Mouse (Mus musculus) right cerebral cortex, postnatal 4 days (tissue): ENCODE measurements around the gene Sirt2.

Experiments
- DNase-seq: peaks from one replicate; pipeline ENCODE4 v3.0.0-alpha.2; 2022

The Sirt2 gene

DNA sequence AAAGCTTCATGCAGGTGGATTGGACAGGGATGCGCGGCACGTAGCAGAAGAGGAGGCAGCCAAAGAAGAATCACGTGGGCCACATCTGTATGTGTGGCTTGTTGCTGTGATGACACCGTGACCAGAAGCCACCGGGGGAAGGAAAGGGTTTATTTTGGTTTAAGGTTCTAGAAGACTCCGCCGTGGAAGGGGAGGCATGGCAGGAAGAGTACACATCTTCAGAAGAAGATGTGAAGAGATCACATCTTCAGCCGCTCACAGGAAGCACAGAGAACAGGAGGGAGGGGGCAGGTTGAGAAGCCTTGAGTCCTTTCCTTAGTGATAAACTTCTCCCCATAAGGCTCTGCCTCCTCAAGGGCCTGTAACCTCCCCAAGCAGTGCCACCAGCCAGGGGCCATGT is 33.5 kb downstream of the Sirt2 start:
- DNase-seq: no peak

DNA sequence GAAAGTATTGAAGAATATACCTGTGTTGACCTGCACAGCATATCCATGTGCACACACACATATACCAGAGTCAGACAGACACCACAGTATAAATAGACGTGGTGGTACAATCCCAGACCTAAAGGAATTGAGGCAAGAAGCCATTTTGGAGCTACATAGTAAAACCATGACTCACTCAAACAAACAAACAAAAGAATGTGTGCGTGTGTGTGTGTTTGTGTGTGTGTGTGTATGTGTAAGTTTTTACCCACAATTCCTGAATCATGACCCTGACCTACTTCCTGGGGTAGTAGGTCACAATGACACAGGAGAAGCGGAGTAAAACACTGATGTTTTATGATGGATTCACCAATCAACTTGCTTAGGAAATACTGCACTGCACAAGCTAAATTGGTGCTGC is 34.9 kb downstream of the Sirt2 start:
- DNase-seq: no peak

DNA sequence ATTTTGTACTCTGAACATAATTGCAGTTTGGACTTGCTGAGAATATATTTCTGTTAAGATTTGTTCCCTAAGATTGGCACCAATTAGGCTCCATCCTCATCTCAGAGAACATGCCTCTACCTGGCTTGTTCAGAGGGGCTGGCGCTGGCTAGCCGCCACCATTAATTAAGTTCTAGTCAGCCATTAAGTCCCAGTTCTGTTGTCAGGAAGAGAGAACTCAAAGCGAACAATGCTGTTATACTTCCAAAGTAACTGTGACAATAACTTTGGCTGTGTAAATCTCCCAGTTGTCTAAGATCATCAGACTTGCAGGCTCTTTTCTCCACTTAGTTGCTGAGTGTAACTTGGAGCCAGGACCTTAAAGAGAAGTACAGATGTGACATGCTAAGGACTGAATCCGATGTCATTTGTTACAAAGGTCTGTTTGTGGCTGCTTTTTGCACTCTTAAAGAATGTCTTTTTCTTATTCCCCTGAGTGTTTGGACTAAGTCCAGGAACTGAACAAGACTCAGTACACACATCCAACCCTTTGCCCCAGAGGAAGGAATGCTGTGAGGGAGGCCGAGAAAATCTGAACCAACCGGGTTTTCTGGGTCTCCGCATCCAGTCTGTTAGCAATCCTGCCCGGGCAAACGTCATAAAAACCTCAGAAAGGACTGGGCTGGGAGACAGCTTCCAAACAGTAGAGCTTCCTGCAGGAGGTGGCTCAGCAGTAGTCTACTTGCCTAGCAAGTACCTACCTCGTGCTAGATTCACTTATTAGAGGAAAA is 35.6 kb downstream of the Sirt2 start:
- DNase-seq: no peak

DNA sequence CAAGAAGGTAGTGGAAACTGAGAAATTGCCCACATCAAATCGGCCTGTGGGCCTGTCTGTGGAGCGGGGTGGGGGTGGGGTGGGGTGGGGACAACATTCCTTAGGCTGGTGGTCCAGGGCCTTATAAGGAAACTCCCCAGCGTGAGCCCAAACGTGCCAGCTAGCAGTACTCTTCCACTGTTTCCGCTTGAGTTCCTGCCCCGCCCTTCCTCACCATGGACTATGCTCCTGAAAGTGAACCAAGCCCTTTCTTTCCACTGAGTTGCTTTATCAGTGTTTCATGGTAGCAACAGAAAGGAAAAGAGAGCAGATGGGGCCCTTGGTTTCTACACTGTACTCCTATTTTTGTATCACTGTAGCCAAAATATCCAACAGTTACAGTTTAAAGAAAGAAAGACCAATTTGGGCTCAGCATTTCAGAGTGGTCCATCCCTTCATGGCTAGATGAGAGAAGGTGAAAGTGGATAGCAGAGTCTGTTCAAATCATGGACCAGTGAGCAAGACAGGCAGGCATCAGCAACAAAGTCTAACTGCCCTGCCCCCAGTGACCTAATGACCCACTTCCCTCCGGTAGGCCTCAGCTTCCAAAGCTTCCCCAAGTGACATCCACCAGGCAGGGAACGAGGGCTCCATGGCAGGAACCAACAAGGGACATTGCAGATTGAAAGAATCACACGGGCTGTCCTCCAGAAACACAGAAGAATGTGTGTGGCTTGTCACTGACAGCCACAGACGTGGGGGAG is 36.5 kb downstream of the Sirt2 start:
- no peak for DNase-seq

DNA sequence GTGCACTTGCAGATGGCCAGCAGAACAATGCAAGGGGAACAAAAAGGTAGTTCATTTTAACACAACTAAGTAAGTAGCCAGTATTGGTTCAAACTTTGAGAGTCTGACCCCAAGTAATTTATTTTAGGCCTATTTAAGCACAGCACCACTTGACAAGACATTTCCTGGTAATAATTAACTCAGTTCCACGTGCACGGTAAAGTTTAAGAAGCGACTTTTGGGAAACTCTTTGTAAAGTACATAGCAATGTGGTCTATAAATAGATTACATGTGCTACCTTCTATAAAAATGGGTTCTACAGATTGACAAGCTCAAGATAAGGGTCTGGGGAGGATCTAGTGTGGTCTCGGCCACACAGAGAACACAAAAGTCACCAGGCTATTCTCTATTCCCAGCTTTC is 37.2 kb downstream of the Sirt2 start:
- DNase-seq: no peak

DNA sequence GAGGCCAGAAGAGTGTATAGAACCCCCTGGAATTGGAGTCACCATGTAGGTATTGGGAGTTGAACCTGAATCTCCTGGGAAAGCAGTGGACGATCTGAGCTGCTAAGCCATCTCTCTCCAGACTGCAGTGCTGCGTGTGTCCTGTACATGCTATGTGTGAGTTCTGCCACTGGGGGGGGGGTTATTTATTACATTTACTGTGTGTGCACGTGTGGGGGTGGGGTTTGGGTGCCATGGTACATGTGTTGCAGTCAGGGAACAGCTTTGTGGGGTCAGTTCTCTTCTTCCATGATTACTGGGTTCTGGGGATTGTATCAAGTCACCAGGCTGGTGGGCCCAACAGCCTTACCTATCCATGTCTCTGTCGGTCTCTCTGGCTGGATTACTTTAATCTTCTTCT is 40.3 kb downstream of the Sirt2 start:
- no peak for DNase-seq

DNA sequence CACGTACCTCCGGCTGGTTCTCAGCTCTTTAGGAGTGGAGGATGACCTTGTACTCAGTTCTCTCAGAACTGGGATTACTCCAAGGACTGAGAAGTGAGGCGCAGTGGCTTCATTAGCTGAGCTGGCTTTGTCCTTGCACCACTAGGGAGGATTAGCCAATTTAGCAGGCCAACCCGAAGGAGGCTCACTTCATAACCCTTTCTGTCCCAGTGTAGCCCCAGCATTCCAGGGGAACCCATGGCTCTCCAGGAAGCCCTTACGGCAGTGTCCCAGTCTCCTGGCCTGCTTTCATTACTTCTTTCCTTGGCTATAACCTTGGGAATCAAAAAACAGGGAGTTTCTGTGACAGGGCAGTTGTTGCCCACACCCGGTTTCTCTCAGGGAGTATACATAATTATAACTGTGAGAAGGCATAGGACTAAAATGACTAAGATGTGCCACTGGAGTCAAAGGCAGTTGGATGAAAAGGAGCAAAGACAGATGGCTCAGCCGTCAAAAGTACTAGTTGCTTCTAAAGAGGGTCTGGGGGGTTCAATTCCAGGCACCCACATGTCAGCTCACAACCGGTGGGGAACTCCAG is 41.2 kb downstream of the Sirt2 start:
- no peak for DNase-seq

DNA sequence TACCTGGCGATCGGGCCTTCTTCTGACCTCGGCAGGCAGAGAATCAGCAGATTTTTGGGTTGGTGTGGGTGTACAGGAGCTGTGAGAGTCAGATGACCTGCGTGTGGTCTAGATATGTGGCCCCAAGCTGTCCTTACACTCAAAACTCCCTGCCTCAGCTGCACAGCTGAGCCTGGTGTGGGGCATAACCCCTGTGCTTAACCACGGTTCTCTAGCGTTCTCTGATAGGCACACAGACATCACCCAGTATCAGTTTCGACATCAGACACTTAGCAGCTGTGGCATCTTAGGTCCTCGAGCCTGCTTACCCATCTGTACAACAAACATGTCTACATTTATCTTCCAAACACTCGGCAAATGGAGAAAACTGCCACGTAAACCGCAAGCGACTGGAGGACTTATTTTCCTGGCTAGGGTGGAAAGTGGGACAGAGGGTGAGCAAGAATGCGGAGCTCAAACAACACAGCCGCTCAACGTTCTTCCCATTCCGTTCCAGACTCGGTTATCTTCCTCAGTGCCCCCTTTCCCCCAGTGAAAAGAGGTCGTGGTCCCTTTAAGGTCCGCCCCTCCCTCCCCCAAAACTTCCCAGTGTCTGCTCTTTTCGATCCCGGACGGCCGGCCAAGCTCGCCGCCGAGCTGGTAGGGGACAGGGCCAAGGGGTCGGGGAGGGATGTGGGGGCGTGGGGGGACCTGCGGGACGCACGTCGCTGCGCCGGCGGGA is 41.8 kb downstream of the Sirt2 start, which contains the start of gene Hnrnpl:
Hnrnpl (plus strand) TSS at position 321 of the 721 bp plus-strand sequence.
- no peak for DNase-seq

DNA sequence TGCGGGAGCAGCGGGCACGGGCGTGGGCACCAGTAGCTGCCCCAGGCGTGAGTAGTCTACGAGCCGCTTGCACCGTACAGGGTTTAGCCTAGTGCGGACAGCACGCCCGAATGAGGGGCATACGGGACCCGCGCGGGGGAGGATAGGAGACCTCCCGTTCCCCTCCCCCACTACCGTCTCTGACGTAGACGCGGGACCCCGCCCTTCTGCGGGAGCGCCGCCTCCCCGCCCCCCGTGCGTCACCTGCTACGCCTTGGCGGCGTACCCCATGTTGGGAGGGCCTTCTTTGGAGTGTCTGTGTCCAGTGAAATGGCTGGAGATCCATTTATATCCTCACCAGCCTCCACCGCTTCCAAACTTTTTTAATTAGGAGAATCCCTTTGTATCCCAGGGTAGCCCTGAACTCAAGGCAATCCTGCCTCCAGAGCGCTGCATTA is 42.4 kb downstream of the Sirt2 start:
- peak; percentile 96 for DNase-seq

DNA sequence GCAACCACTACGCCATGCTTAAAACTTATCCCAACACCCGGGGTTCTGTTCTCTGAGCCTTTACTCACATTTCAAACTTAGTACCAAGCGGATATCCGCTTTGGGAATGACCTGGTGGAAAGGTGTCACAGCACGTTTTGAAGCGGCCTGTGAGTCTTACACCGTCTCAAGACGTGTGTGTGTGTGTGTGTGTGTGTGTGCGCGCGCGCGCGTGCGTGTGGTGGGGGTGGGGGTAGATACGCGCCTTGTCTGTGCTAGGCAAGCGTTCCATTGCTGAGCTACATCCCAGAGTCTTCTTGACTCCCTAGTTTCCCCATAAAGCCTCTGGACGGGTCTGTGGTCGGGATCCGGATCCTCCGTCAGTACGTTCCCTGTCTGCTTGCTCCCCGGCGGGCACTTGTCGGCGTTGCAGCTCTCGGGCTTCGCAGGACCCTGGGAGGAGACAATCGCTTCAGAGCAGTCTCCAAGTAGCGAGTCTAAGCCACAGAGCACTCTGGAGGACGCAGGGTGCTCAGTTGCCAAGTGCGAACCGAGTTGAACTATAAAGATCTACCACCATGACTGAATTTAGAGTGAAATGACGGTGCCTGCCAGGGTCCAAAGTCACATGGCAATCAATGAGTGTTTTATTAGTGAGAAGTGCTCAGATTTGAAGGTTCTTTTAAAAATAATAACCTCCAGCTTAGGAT is 43.0 kb downstream of the Sirt2 start:
- peak; percentile 66 for DNase-seq

DNA sequence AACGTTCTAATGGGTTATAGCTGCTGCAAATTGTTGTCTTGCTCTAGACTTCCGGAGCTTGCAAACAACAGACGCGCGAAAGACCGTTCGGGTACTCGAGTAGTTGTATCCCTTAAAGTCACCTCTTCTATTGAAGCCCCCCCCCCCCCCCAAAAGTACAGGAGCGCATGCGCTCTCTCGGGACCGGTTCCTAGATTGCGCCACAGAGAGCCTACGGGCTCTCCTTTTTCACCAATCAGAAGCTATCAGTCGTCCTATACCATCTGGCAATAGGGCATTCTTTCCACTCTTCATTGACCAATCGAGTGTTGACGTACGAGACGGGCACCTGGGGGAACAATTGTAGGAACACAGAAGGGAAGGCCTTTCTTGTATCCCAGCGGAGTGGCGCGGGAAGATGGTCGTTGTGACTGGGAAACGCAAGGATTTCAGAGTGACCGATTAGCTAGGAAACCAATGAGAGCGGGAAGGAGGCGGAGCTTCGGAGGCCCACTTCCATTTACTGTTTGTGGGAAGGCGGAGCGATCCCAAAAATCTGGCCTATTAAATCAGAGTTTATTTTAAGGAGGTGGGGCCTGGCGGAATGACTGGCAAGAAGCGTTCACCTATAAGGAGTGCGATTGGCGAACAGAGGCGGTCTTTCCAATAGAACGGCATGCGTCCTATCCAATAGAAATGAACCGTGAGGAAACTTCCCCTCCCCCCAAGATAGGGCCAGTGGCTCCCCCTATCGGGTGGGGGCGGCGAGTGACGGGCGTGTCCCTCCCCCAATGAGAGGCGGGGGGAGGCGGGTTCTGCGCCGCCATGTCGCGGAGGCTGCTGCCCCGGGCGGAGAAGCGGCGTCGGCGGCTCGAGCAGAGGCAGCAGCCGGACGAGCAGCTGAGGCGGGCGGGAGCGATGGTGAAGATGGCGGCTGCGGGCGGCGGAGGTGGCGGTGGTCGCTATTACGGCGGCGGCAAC is 43.9 kb downstream of the Sirt2 start:
- peak; percentile 98 for DNase-seq

DNA sequence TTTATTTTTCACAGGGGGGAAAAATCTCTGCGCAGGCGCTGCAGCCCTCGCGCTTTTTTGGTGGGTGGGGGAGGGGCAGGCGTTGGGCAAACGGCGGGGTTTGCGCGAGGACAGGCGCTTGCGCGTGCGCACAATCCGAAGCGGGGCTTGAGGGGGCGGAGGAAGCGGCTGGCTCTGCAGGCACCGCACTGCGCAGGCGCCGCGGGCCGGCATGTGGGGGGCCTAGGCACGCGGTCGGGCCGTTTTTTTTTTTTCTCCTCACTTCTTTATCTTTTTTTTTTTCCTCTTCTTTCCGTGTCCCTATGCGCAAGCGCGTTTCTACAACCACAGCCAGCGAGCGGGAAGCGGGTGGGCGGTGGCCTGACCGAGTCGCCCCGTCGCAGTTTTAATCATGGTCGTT is 44.7 kb downstream of the Sirt2 start:
- DNase-seq: peak; percentile 99

DNA sequence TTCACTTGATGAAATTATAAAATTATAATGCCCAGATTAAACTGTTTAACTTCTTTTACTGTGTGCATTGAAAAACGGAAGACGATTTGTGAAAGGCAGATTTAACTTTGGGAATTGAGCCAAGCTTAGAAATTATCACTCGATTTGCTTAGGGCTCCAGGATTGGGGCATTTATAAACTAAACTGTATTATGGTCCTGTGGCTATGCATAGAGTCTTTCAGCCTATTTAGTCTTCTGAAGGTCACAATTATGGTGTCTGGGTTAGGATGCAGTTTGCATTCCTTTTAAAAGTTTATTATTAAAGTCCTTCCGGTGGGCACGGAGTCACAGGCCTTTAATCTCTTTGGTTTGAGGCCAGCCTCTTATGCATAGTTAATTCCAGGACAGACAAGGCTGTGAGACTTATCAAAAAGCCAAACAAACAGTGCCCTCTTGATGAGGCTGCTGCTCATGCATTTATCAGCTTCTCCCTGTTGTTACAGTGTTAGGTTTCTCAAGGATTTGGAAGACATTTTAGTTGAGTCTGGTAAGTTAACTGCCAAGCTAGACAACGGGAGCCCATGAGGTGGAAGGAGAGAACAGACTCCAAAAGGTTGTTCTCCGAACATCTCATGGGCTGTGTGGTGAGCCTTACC is 45.2 kb downstream of the Sirt2 start:
- DNase-seq: no peak

DNA sequence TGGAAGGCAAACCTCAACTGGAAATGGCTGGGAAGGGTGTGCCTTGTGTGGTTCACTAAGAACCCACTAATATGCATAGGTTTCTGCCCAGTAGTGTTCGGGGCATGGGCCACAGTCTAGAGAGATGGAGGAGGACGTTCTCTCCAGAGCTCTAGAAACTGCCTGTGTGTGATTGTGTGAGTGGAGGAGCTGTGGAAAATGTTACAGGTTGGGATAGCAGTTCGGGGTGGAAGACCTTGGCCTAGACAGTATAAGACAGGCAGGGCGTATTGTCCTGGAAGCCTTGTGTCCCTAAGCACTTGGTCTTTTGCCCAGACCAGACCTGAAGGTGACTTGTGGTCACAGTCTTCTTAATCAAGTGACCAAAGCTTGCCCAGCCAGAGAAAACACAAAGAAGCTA is 45.9 kb downstream of the Sirt2 start:
- DNase-seq: no peak

DNA sequence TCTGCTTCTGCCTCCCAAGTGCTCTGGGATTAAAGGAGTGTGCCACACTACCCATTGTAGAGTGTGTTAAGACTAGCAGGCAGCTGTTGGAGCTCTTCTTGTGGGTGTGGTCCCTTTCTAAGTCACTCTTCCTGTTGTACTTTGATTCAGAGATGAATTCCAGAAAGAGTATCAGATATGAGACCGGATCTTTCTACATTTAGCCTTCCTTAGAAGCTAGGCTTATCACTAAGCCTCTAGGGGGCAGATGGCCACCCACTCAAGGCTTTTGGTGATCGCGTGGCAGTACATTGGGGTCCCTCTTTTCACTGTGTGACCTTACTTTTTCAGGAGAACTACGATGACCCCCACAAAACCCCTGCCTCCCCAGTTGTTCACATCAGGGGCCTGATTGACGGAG is 46.4 kb downstream of the Sirt2 start:
- DNase-seq: no peak

DNA sequence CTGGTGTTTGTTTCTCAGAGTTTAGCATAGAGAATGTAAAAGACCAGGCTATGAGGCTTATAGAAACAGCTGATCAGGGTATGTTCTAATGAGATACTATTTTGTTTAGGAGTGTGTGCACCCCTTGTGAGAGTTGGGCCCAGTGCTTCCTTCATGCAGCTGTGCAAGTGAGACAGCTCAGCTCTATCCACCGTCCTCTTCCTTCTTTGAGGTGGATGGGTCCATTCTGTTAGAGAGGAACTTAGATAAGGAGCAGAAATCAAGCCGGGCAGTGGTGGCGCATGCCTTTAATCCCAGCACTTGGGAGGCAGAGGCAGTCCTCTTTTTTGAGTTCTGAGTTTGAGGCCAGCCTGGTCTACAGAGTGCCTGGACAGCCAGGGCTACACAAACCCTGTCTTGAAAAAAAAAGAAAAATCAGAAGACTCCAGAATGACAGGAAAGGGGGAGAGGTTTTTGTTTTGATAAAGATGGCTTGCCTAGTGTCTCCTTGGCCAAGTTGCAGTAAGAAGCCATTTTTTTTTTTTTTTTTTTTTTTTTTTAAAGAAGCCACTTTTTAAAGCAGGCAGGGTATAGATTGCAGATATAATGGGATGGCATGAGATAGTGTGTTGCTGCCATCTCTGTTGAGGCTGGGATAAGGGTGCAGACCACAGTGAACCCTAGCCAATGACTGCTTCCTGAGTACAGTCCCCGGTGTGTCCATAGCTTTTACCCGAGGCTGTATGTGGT is 47.9 kb downstream of the Sirt2 start:
- no peak for DNase-seq

DNA sequence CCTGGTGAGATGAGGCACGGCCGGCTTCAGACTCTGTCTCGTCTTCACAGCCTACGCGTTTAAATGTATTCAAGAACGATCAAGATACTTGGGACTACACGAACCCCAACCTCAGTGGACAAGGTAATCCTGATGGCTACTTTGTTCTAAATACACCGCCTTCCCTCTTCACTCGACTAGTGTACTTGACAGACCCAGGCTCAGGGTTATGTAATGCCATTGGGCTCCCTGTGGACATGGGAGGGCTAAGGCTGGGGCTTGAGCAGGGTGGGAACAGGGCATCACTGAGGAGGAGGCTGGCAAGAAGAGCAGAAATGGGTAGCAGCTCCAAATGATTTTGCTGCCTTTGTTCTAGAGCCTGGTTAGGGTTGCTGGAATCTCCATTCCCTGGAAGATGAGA is 48.7 kb downstream of the Sirt2 start:
- DNase-seq: no peak

DNA sequence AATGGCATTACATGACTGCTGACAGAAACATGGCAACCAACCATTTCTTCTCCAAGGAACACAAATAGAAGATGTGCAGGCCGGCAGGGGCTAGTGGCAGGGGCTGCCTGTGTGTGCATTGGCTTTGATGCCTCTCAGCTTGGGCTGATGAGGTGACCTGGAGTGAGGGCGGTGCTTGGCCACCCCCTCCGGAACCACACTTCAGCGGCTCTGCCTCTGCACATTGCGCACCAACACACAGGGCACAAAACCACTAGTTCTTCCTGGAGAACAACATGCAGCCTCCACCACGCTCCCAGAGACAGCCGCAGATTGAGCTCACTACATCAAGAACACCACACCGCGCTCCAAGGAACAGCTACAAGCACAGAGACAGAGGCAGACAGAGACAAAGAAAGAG is 49.7 kb downstream of the Sirt2 start:
- no peak for DNase-seq

DNA sequence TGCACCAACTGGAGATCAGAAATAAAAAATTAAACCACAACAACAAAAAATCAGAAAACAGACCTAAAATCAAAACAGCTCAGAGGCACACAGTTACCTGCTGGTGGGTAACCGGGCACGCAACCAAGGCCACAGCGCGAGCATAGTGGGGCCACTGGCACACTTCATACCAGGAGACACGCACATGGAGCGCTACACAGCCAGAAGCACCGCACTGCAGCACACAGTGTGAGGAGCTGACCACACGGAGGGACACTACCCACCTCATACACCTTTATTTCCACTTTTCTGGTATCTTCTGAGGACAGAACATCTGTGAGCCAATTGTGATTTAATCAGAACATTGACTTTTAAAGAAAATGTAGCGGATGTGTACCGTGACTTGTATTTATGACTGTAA is 50.4 kb downstream of the Sirt2 start:
- DNase-seq: no peak

DNA sequence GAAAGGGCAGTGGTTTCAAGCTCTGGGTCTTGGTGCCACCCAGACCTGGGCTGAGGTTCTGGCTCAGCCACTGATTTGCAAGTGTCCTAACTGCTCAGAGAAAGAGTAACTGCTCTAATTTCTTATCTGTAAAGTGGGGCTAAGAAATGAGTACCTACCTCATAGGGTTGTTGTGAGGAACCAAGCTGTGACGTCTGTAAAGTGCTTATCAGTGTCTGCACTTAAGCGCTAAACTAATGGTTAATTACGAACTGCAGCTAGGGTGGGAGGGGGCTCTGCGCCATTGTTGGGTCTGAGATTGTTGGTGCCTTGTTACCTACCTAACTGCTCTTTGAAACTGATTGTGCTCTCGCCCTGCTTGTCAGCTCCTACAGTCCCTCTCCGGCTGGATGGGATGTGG is 51.0 kb downstream of the Sirt2 start:
- DNase-seq: no peak
